Mouse (Mus musculus) R1 (cell line): Measurements from ENCODE around the gene Retreg3.

ENCODE experiments used
- DNase-seq: peaks from one replicate; pipeline ENCODE4 v3.0.0-alpha.2; 2018; ENCODE audit warnings: low read depth, low spot score

Retreg3 gene

GRCm38 (mm10) chr11:101078121-101078520 lies 41.6 kb downstream of the Retreg3 start, which contains the start of gene Hsd17b1:
Gene Hsd17b1, plus strand, starts transcription at chr11:101078411.
- DNase-seq, result no peak

GRCm38 (mm10) chr11:101071810-101072428 lies 47.8 kb downstream of the Retreg3 start:
- no peak for DNase-seq

GRCm38 (mm10) chr11:101070987-101071386 lies 48.7 kb downstream of the Retreg3 start:
- no peak for DNase-seq

- DNase-seq, result no peak
Observed at GRCm38 (mm10) chr11:101070189-101070527, 49.5 kb downstream of the Retreg3 start.

GRCm38 (mm10) chr11:101069391-101070188 lies 50.1 kb downstream of the Retreg3 start, which contains the start of gene Naglu:
Gene Naglu, plus strand, starts transcription at chr11:101070012.
- peak; percentile 84 for DNase-seq

GRCm38 (mm10) chr11:101066549-101067412 lies 52.9 kb downstream of the Retreg3 start:
- peak; percentile 92 for DNase-seq

- no peak for DNase-seq
Observed at GRCm38 (mm10) chr11:101065002-101065401, 54.7 kb downstream of the Retreg3 start.

- peak; percentile 58 for DNase-seq
Observed at GRCm38 (mm10) chr11:101064462-101064861, 55.2 kb downstream of the Retreg3 start.

GRCm38 (mm10) chr11:101063676-101064327 lies 55.9 kb downstream of the Retreg3 start:
- DNase-seq, result peak; percentile 54

GRCm38 (mm10) chr11:101062971-101063675 lies 56.6 kb downstream of the Retreg3 start:
- no peak for DNase-seq

GRCm38 (mm10) chr11:101062165-101062884 lies 57.4 kb downstream of the Retreg3 start:
- no peak for DNase-seq

GRCm38 (mm10) chr11:101061049-101061448 lies 58.6 kb downstream of the Retreg3 start:
- no peak for DNase-seq

- DNase-seq, result no peak
Observed at GRCm38 (mm10) chr11:101060126-101060525, 59.6 kb downstream of the Retreg3 start.

- no peak for DNase-seq
Observed at GRCm38 (mm10) chr11:101059473-101059872, 60.2 kb downstream of the Retreg3 start.

GRCm38 (mm10) chr11:101058726-101059125 lies 61.0 kb downstream of the Retreg3 start:
- no peak for DNase-seq

GRCm38 (mm10) chr11:101057860-101058259 lies 61.8 kb downstream of the Retreg3 start:
- peak; percentile 76 for DNase-seq

GRCm38 (mm10) chr11:101056885-101057284 lies 62.8 kb downstream of the Retreg3 start:
- no peak for DNase-seq

- no peak for DNase-seq
Observed at GRCm38 (mm10) chr11:101055418-101055817, 64.3 kb downstream of the Retreg3 start.

GRCm38 (mm10) chr11:101053974-101054373 lies 65.7 kb downstream of the Retreg3 start:
- DNase-seq, result peak; percentile 77
